Mouse (Mus musculus) adrenal gland, postnatal 4 days (tissue): ENCODE measurements around the gene Frmd3. TPM values are rescaled to one million over a fixed set of nuclear protein-coding genes. Genes with fewer than 3 reads are reported as not detected.

ENCODE experiments used
- total RNA-seq, 2 experiments: library from RNA; stranded (reverse); gene quantifications; 2 replicates each; pipeline ENCODE4 v1.2.3; 2021

The Frmd3 gene
- total RNA-seq, 2 experiments from 2014 or later, result 1.9 to 2.0 TPM

Other genes with a start within 250 kb of the Frmd3 start
- under 1 TPM; 0.11 to 0.92 TPM for gene Rasef, start 222.4 kb upstream of the Frmd3 start, total RNA-seq
- not detected for gene Gm11758, start 137.2 kb upstream of the Frmd3 start, total RNA-seq
- not detected for gene Gm11757, start 122.3 kb upstream of the Frmd3 start, total RNA-seq
- not detected for gene Gm13871, start 107.5 kb upstream of the Frmd3 start, total RNA-seq
- not detected for gene Gm11756, start 92.7 kb upstream of the Frmd3 start, total RNA-seq
- under 1 TPM; 0.39 to 0.51 TPM for gene 2310002L09Rik, start 62.6 kb upstream of the Frmd3 start, total RNA-seq
- 10 to 100 TPM; 22.3 to 24.6 TPM for gene Kdm4c, start 229.1 kb downstream of the Frmd3 start, total RNA-seq